Mouse (Mus musculus): ENCODE results near the gene AI661453. TPM values are rescaled to one million over a fixed set of nuclear protein-coding genes. Genes with fewer than 3 reads are reported as not detected.

The AI661453 gene
- total and polyA plus RNA-seq, 3 experiments: not detected

DNA sequence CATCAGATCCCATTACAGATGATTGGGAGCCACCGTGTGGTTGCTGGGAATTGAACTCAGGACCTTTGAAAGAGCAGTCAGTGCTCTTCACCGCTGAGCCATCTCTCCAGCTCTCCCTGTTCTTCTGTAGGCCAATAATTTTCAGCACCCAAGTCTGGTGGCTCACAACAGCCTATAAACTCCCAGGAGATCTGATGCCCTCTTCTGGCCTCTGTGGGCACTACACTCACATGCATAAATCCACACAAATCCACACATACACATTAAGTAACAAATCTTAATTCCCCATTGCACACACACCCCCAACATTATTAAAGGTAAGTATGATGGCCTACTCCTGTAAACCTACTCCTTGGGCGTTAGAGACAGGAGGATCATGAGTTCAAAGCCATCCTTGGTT, 79.8 kb downstream of the AI661453 start:
- Histone ChIP-seq H3K79me2 (replicated peaks; ENCODE audit: control insufficient read depth, extremely low read depth, insufficient read depth, poor library complexity, severe bottlenecking) (no peaks in the 10 kb centered on the region), H3K4me3 (replicated peaks in 1 of 3; ENCODE audit: low read depth in 2 of 3, low read length in 2 of 3, poor library complexity in 1 of 3) (no peak overlapping the region), H3K9me3 (replicated peaks; ENCODE audit: low read length) (no peaks in the 10 kb centered on the region), H3K9ac (ENCODE audit: insufficient read depth, low read depth) (no peak overlapping the region), H3K27me3 (replicated peaks) (no peaks in the 10 kb centered on the region), H3K36me3 (replicated peaks in 1 of 2; ENCODE audit: control insufficient read depth in 1 of 2, insufficient read depth in 1 of 2, low read length in 1 of 2) (no peaks in the 10 kb centered on the region), H3K4me1 (ENCODE audit: control insufficient read depth in 1 of 2, insufficient read depth in 2 of 2) (peaks cover 13 to 42% of the 10 kb centered on the region in 2 experiments), H3K27ac (ENCODE audit: insufficient read depth, low read depth) (no peak overlapping the region), H3K4me2 (ENCODE audit: insufficient read depth, low read depth, poor library complexity, severe bottlenecking) (no peak overlapping the region)
- dilution Hi-C loops (cut with MboI; ENCODE audit: extremely low pct_ligation_motif_present, extremely low pct_unique_long_range_greater_than_20kb, low sequenced_read_pairs) (no loop called here), in situ Hi-C loops (cut with MboI; ENCODE audit: low pct_ligation_motif_present, low pct_unique_long_range_greater_than_20kb, low sequenced_read_pairs) (no loop called here)
- DNase-seq (ENCODE audit: extremely low read depth): peak; percentile 21
- TF ChIP-seq TCF12 (IDR thresholded peaks at IDR 0.05; ENCODE audit: low read depth, low read length): no peak
- peak; percentile 24 to 25; a peak in 1 of 4 replicates for TF ChIP-seq CTCF (conservative IDR thresholded peaks at IDR 0.05 in 1 of 2, IDR thresholded peaks at IDR 0.05 in 1 of 2; ENCODE audit: low read depth in 2 of 2, low read length in 2 of 2)

- peaks cover 10 to 32% of the 10 kb centered on the region in 2 experiments for H3K4me1 ChIP-seq (ENCODE audit: control insufficient read depth in 1 of 2, insufficient read depth in 2 of 2)
- H3K9ac ChIP-seq (ENCODE audit: insufficient read depth, low read depth): no peak overlapping the region
- no peak overlapping the region for H3K4me2 ChIP-seq (ENCODE audit: insufficient read depth, low read depth, poor library complexity, severe bottlenecking)
Measured at GRCm38 (mm10) chr17:47518205-47518604, 81.8 kb downstream of the AI661453 start.

More at GRCm38 (mm10) chr17:47518205-47518604, 81.8 kb downstream of the AI661453 start:
- Histone ChIP-seq H3K27me3 (replicated peaks) (no peaks in the 10 kb centered on the region), H3K27ac (ENCODE audit: insufficient read depth, low read depth) (no peak overlapping the region), H3K36me3 (replicated peaks in 1 of 2; ENCODE audit: control insufficient read depth in 1 of 2, insufficient read depth in 1 of 2, low read length in 1 of 2) (no peaks in the 10 kb centered on the region), H3K79me2 (replicated peaks; ENCODE audit: control insufficient read depth, extremely low read depth, insufficient read depth, poor library complexity, severe bottlenecking) (no peaks in the 10 kb centered on the region), H3K9me3 (replicated peaks; ENCODE audit: low read length) (no peaks in the 10 kb centered on the region), H3K4me3 (replicated peaks in 1 of 3; ENCODE audit: low read depth in 2 of 3, low read length in 2 of 3, poor library complexity in 1 of 3) (no peak overlapping the region)
- dilution Hi-C loops (cut with MboI; ENCODE audit: extremely low pct_ligation_motif_present, extremely low pct_unique_long_range_greater_than_20kb, low sequenced_read_pairs): no loop called here
- DNase-seq (ENCODE audit: extremely low read depth): no peak
- in situ Hi-C loops (cut with MboI; ENCODE audit: low pct_ligation_motif_present, low pct_unique_long_range_greater_than_20kb, low sequenced_read_pairs): no loop called here
- no peak for TF ChIP-seq SIN3A (IDR thresholded peaks at IDR 0.05; ENCODE audit: low read length)
- no peak for TF ChIP-seq SMC3 (IDR thresholded peaks at IDR 0.05; ENCODE audit: low read depth, low read length)
- TF ChIP-seq MEF2A (IDR thresholded peaks at IDR 0.05; ENCODE audit: borderline replicate concordance, low read depth, low read length): no peak
- TF ChIP-seq RAD21 (IDR thresholded peaks at IDR 0.05; ENCODE audit: low read depth, low read length): no peak
- TF ChIP-seq ZKSCAN1 (IDR thresholded peaks at IDR 0.05; ENCODE audit: borderline replicate concordance, low read depth, low read length): no peak
- TF ChIP-seq GABPA (IDR thresholded peaks at IDR 0.05; ENCODE audit: insufficient replicate concordance, low read depth, low read length): no peak
- TF ChIP-seq PAX5 (IDR thresholded peaks at IDR 0.05; ENCODE audit: low read length): no peak
- TF ChIP-seq MAX (IDR thresholded peaks at IDR 0.05; ENCODE audit: low read length): no peak
- TF ChIP-seq ZC3H11A (IDR thresholded peaks at IDR 0.05; ENCODE audit: low read depth, low read length): no peak
- no peak for TF ChIP-seq IRF4 (IDR thresholded peaks at IDR 0.05; ENCODE audit: low read depth, low read length)
- no peak for TF ChIP-seq CHD2 (IDR thresholded peaks at IDR 0.05; ENCODE audit: low read length)
- no peak for TF ChIP-seq USF1 (IDR thresholded peaks at IDR 0.05; ENCODE audit: low read depth, low read length)
- TF ChIP-seq JUND (conservative IDR thresholded peaks at IDR 0.05; ENCODE audit: low read depth, low read length): no peak
- TF ChIP-seq HCFC1 (IDR thresholded peaks at IDR 0.05; ENCODE audit: low read depth, low read length): no peak
- no peak for TF ChIP-seq CTCF (conservative IDR thresholded peaks at IDR 0.05 in 1 of 2, IDR thresholded peaks at IDR 0.05 in 1 of 2; ENCODE audit: low read depth in 2 of 2, low read length in 2 of 2)
- no peak for TF ChIP-seq E2F4 (IDR thresholded peaks at IDR 0.05; ENCODE audit: insufficient replicate concordance, low read depth, low read length)
- no peak for TF ChIP-seq BHLHE40 (IDR thresholded peaks at IDR 0.05; ENCODE audit: low read depth, low read length)

Other genes with a start within 250 kb of the AI661453 start
- 86.8 and 90.3 TPM in 2 replicates for gene Mrps10, start 67.7 kb upstream of the AI661453 start, total RNA-seq (2012; rRNA removed)
- 57.7 and 58.6 TPM in 2 replicates for gene Mrps10, start 67.7 kb upstream of the AI661453 start, total RNA-seq (2014; rRNA removed)
- gene Mrps10, start 67.7 kb upstream of the AI661453 start, polyA plus RNA-seq (2012; ENCODE audit: insufficient read length, low read depth): 114 and 124 TPM in 2 replicates
- gene Guca1b, start 51.2 kb upstream of the AI661453 start, total RNA-seq (2012; rRNA removed): 0.59 and 0.92 TPM in 2 replicates
- gene Guca1b, start 51.2 kb upstream of the AI661453 start, total RNA-seq (2014; rRNA removed): 0.46 and 0.62 TPM in 2 replicates
- 1.6 and 1.7 TPM in 2 replicates for gene Guca1b, start 51.2 kb upstream of the AI661453 start, polyA plus RNA-seq (2012; ENCODE audit: insufficient read length, low read depth)
- 1.8 and 5.2 TPM in 2 replicates for gene Guca1a, start 36.0 kb upstream of the AI661453 start, total RNA-seq (2012; rRNA removed)
- gene Guca1a, start 36.0 kb upstream of the AI661453 start, total RNA-seq (2014; rRNA removed): 2.4 and 3.2 TPM in 2 replicates
- gene Guca1a, start 36.0 kb upstream of the AI661453 start, polyA plus RNA-seq (2012; ENCODE audit: insufficient read length, low read depth): 2.1 TPM in 2 replicates
- gene 1700001C19Rik, start 761 bp downstream of the AI661453 start, total RNA-seq (2012; rRNA removed): 0.25 TPM in 1 of 2 replicates, not detected in the other
- not detected in 2 replicates for gene 1700001C19Rik, start 761 bp downstream of the AI661453 start, total RNA-seq (2014; rRNA removed)
- gene 1700001C19Rik, start 761 bp downstream of the AI661453 start, polyA plus RNA-seq (2012; ENCODE audit: insufficient read length, low read depth): not detected in 2 replicates
- gene Taf8, start 65.7 kb downstream of the AI661453 start, total RNA-seq (2012; rRNA removed): 15.4 and 16.9 TPM in 2 replicates
- gene Taf8, start 65.7 kb downstream of the AI661453 start, total RNA-seq (2014; rRNA removed): 13.8 and 18.0 TPM in 2 replicates
- 16.5 and 17.0 TPM in 2 replicates for gene Taf8, start 65.7 kb downstream of the AI661453 start, polyA plus RNA-seq (2012; ENCODE audit: insufficient read length, low read depth)
- 48.2 and 48.7 TPM in 2 replicates for gene Ccnd3, start 68.4 kb downstream of the AI661453 start, total RNA-seq (2012; rRNA removed)
- 30.1 and 30.6 TPM in 2 replicates for gene Ccnd3, start 68.4 kb downstream of the AI661453 start, total RNA-seq (2014; rRNA removed)
- gene Ccnd3, start 68.4 kb downstream of the AI661453 start, polyA plus RNA-seq (2012; ENCODE audit: insufficient read length, low read depth): 102 and 121 TPM in 2 replicates
- gene Bysl, start 174.9 kb downstream of the AI661453 start, total RNA-seq (2012; rRNA removed): 28.0 and 40.1 TPM in 2 replicates
- gene Bysl, start 174.9 kb downstream of the AI661453 start, total RNA-seq (2014; rRNA removed): 24.0 and 24.4 TPM in 2 replicates
- gene Bysl, start 174.9 kb downstream of the AI661453 start, polyA plus RNA-seq (2012; ENCODE audit: insufficient read length, low read depth): 57.4 and 60.5 TPM in 2 replicates
- 30.5 and 31.0 TPM in 2 replicates for gene Med20, start 175.0 kb downstream of the AI661453 start, total RNA-seq (2012; rRNA removed)
- 42.5 and 43.5 TPM in 2 replicates for gene Med20, start 175.0 kb downstream of the AI661453 start, total RNA-seq (2014; rRNA removed)
- 31.1 and 31.2 TPM in 2 replicates for gene Med20, start 175.0 kb downstream of the AI661453 start, polyA plus RNA-seq (2012; ENCODE audit: insufficient read length, low read depth)
- gene Gm20517, start 175.0 kb downstream of the AI661453 start, total RNA-seq (2012; rRNA removed): 1.7 and 1.8 TPM in 2 replicates
- 1.8 and 2.5 TPM in 2 replicates for gene Gm20517, start 175.0 kb downstream of the AI661453 start, total RNA-seq (2014; rRNA removed)
- gene Gm20517, start 175.0 kb downstream of the AI661453 start, polyA plus RNA-seq (2012; ENCODE audit: insufficient read length, low read depth): 1.1 and 2.6 TPM in 2 replicates
- gene Usp49, start 194.1 kb downstream of the AI661453 start, total RNA-seq (2012; rRNA removed): 2.6 and 3.4 TPM in 2 replicates
- 2.6 and 2.7 TPM in 2 replicates for gene Usp49, start 194.1 kb downstream of the AI661453 start, total RNA-seq (2014; rRNA removed)
- 3.7 and 4.3 TPM in 2 replicates for gene Usp49, start 194.1 kb downstream of the AI661453 start, polyA plus RNA-seq (2012; ENCODE audit: insufficient read length, low read depth)

Measured in CH12.LX (cell line).